ENCODE assay signal across 19 mouse cellular contexts in the genomic region with DNA sequence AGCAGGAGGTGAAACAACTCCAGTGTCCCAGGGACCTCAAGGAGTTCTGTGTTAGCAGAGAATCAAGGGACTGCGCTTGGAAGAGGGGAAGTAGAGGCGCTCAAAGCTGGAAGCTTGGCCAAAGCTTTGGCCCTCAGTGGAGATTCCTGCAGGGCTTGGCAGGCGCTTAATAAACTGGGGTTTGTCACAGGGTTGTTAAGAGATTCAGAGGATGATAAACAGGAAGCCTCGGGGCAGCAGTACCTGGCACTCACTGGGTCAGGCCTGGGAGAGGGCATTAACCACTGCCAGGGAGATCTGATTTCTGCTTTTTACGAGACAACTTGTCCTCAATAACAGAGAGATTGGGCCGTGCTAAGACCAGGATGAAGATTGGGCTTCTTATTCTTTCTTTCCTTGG. TPM values are rescaled to one million over a fixed set of nuclear protein-coding genes. Genes with fewer than 3 reads are reported as not detected.
DNase-seq lines count a peak whose midpoint lies in the region; ATAC-seq and TF ChIP-seq lines count a peak whose summit lies in the region.
"Had no signal": no experiment of that assay in that cellular context is flagged by ENCODE, and none has a peak within 500 bp of the region (broad histone marks: within the 10 kb centered on the region; RNA-seq: fewer than 3 reads in every experiment).

No protein-coding gene starts in this region.

- H3K9me3 ChIP-seq in midbrain, postnatal 0 days (ENCODE audit: low read length) = no peaks in the 10 kb centered on the region
- no peaks in the 10 kb centered on the region for H3K9me3 ChIP-seq in midbrain, embryonic 16.5 days (replicated peaks; ENCODE audit: control insufficient read depth, low read length, poor library complexity, severe bottlenecking)
- H3K9me3 ChIP-seq: forebrain, embryonic 12.5 days; hindbrain, embryonic 12.5 days; liver, embryonic 12.5 days had no signal

- no peak for TF ChIP-seq CTCF in midbrain, postnatal 0 days (IDR thresholded peaks at IDR 0.05)
- TF ChIP-seq CTCF in brain, embryonic 14.5 days (IDR thresholded peaks at IDR 0.05; ENCODE audit: borderline replicate concordance, extremely low read depth, insufficient read depth, insufficient read length) = no peak

- peaks cover 46% of the 10 kb centered on the region for H3K36me3 ChIP-seq in midbrain, postnatal 0 days (ENCODE audit: insufficient read depth, low read length)
- peaks cover 11% of the 10 kb centered on the region; the same call in 1 of the 2 replicates for H3K36me3 ChIP-seq in midbrain, embryonic 16.5 days (ENCODE audit: control insufficient read depth, insufficient read depth, low read length)

- no peak for DNase-seq in frontal cortex, postnatal 10 days (ENCODE audit: low spot score in 2 of 2)
- DNase-seq in midbrain, postnatal 0 days (ENCODE audit: low spot score) = no peak
- DNase-seq in brain, embryonic 14.5 days (ENCODE audit: low read depth) = peak; percentile 25
- peak; percentile 73 for DNase-seq in cerebellum, adult 9-11 months
- DNase-seq in embryo, embryonic 9.5 days (ENCODE audit: extremely low spot score) = no peak
- no peak for DNase-seq in layer of hippocampus, adult 9-10 months (ENCODE audit: low spot score)
- DNase-seq: kidney, adult 9 months; kidney, postnatal 4 days; layer of hippocampus, postnatal 36 days; midbrain, embryonic 14.5 days; right cerebral cortex, postnatal 25 days; thymus, postnatal 36 days had no signal

- 79% methylated on average over 6 of the region's 6 CpGs for WGBS in midbrain, postnatal 0 days
- WGBS in midbrain, embryonic 16.5 days = 86% methylated on average over 6 of the region's 6 CpGs

- H3K27me3 ChIP-seq in midbrain, postnatal 0 days (ENCODE audit: insufficient read depth, low read length) = no peaks in the 10 kb centered on the region
- H3K27me3 ChIP-seq in midbrain, embryonic 16.5 days (ENCODE audit: control insufficient read depth, insufficient read depth, low read depth, low read length) = no peaks in the 10 kb centered on the region
- H3K27me3 ChIP-seq: forebrain, embryonic 12.5 days; hindbrain, embryonic 12.5 days; liver, embryonic 12.5 days had no signal

- no peaks in the 10 kb centered on the region for H3K4me1 ChIP-seq in midbrain, postnatal 0 days (ENCODE audit: insufficient read depth, low read length)
- H3K4me1 ChIP-seq in midbrain, embryonic 16.5 days (ENCODE audit: control insufficient read depth, insufficient read depth, low read length) = no peaks in the 10 kb centered on the region
- H3K4me1 ChIP-seq: forebrain, embryonic 12.5 days; hindbrain, embryonic 12.5 days; liver, embryonic 12.5 days had no signal

- H3K9ac ChIP-seq in midbrain, postnatal 0 days (replicated peaks; ENCODE audit: low read length, poor library complexity, severe bottlenecking) = peak overlapping the region; percentile 8; the same call in 1 of the 2 replicates
- H3K9ac ChIP-seq in midbrain, embryonic 16.5 days (ENCODE audit: low read depth, low read length) = no peak overlapping the region
- H3K9ac ChIP-seq: forebrain, embryonic 12.5 days; hindbrain, embryonic 12.5 days; liver, embryonic 12.5 days had no signal

- no peak for TF ChIP-seq POLR2A in brain, embryonic 14.5 days (IDR thresholded peaks at IDR 0.05; ENCODE audit: borderline replicate concordance, extremely low read depth, insufficient read depth, insufficient read length, poor library complexity, severe bottlenecking)

- no peak overlapping the region for H3K4me3 ChIP-seq in midbrain, postnatal 0 days (ENCODE audit: low read depth, low read length)
- H3K4me3 ChIP-seq in midbrain, embryonic 16.5 days (ENCODE audit: low read depth, low read length) = no peak overlapping the region
- H3K4me3 ChIP-seq: forebrain, embryonic 12.5 days; hindbrain, embryonic 12.5 days; liver, embryonic 12.5 days had no signal

- H3K4me2 ChIP-seq in midbrain, postnatal 0 days (ENCODE audit: low read depth, low read length, poor library complexity, severe bottlenecking) = no peak overlapping the region
- no peak overlapping the region for H3K4me2 ChIP-seq in midbrain, embryonic 16.5 days (ENCODE audit: low read length)
- H3K4me2 ChIP-seq: forebrain, embryonic 12.5 days; hindbrain, embryonic 12.5 days; liver, embryonic 12.5 days had no signal

- ATAC-seq in frontal cortex, adult (ENCODE audit: low TSS enrichment) = peak; percentile 56; the same call in 1 of the 2 replicates
- no peak for ATAC-seq in midbrain, postnatal 0 days (ENCODE audit: low FRiP score)
- ATAC-seq in midbrain, embryonic 16.5 days = no peak
- ATAC-seq: liver, embryonic 12.5 days had no signal

- no peak overlapping the region for H3K27ac ChIP-seq in midbrain, postnatal 0 days (ENCODE audit: low read depth, low read length)
- H3K27ac ChIP-seq in midbrain, embryonic 16.5 days (ENCODE audit: low read length) = no peak overlapping the region
- H3K27ac ChIP-seq: forebrain, embryonic 12.5 days; hindbrain, embryonic 12.5 days; liver, embryonic 12.5 days had no signal

RNA-seq across cellular contexts. Expression of gene Akt2, which starts 29.7 kb away (rescaled TPM):
- 42.8 and 46.7 TPM in 2 replicates for total RNA-seq in midbrain, postnatal 0 days (2014; rRNA removed)
- polyA plus RNA-seq in midbrain, postnatal 0 days (2015; fragmentation: Nextera tagmentation; extraction: Ambion mirVana) = 37.7 and 38.1 TPM in 2 replicates
- 49.9 and 57.0 TPM in 2 replicates for polyA plus RNA-seq in midbrain, embryonic 16.5 days (2015; fragmentation: Nextera tagmentation; extraction: Ambion mirVana)
- 74.2 and 78.8 TPM in 2 replicates for polyA plus RNA-seq in brain, embryonic 14.5 days (2012; rRNA removed)

RNA-seq across cellular contexts. Expression of gene Ttc9b, which starts 32.7 kb away (rescaled TPM):
- total RNA-seq in midbrain, postnatal 0 days (2014; rRNA removed) = 111 and 114 TPM in 2 replicates
- 125 and 133 TPM in 2 replicates for polyA plus RNA-seq in midbrain, postnatal 0 days (2015; fragmentation: Nextera tagmentation; extraction: Ambion mirVana)
- 75.0 and 84.4 TPM in 2 replicates for polyA plus RNA-seq in midbrain, embryonic 16.5 days (2015; fragmentation: Nextera tagmentation; extraction: Ambion mirVana)
- 57.7 and 64.6 TPM in 2 replicates for polyA plus RNA-seq in brain, embryonic 14.5 days (2012; rRNA removed)
- total RNA-seq: heart, adult 8-10 months had no signal
- polyA plus RNA-seq: heart, postnatal 0 days; liver, embryonic 12.5 days had no signal

RNA-seq across cellular contexts. Expression of gene Map3k10, which starts 53.4 kb away (rescaled TPM):
- 150 and 165 TPM in 2 replicates for total RNA-seq in midbrain, postnatal 0 days (2014; rRNA removed)
- polyA plus RNA-seq in midbrain, postnatal 0 days (2015; fragmentation: Nextera tagmentation; extraction: Ambion mirVana) = 24.4 and 24.5 TPM in 2 replicates
- polyA plus RNA-seq in midbrain, embryonic 16.5 days (2015; fragmentation: Nextera tagmentation; extraction: Ambion mirVana) = 15.4 and 16.9 TPM in 2 replicates
- polyA plus RNA-seq in brain, embryonic 14.5 days (2012; rRNA removed) = 76.8 and 93.9 TPM in 2 replicates

Comparison
In these comparisons a context has a peak if more than half of its experiments do, and no peak if none do; other contexts are left out.
1. DNase-seq: peak in brain, embryonic 14.5 days (single experiment) and cerebellum, adult 9-11 months (single experiment); none in frontal cortex, postnatal 10 days (0 of 2), midbrain, postnatal 0 days (single experiment), embryo, embryonic 9.5 days (single experiment) and layer of hippocampus, adult 9-10 months (single experiment).